Mouse (Mus musculus): ENCODE data around the gene Ankrd50.

DNA sequence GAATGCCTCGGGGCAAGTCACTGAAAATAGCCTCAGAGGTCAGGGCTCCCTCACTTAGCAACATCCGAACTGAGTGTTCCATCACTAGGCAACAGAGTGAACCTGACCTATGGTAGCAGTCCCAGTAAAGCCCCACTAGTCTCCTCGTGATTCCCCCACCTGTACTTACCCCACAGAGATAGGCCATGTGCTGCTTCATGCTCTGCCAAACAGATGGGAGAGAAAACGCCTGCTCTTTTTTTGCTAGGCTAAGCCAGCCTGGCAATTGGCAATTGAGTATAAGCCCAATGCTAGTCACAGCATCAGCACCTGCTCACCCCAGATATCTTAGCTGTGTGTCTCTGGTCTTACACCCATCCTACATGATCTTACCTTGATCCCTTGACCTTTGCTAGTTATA, 40.8 kb downstream of the Ankrd50 start:
- TF ChIP-seq CTCF (IDR thresholded peaks at IDR 0.05; ENCODE audit: control insufficient read depth, insufficient read depth, insufficient replicate concordance, low read depth, low read length) (no peak), POLR2A (IDR thresholded peaks at IDR 0.05; ENCODE audit: control insufficient read depth, low read depth, low read length) (no peak)

Data from testis, adult 2 months (tissue).